Mouse (Mus musculus): ENCODE results near the gene Prkab2.

The Prkab2 gene

GRCm38 (mm10) chr3:97649469-97649868 is 8.5 kb upstream of the Prkab2 start:
- no peak for DNase-seq (ENCODE audit: low read depth, low spot score)

- no peak for DNase-seq (ENCODE audit: low read depth, low spot score)
Observed at GRCm38 (mm10) chr3:97651604-97652003, 6.4 kb upstream of the Prkab2 start.

GRCm38 (mm10) chr3:97653781-97654180 is 4.2 kb upstream of the Prkab2 start:
- DNase-seq (ENCODE audit: low read depth, low spot score) = no peak

DNA sequence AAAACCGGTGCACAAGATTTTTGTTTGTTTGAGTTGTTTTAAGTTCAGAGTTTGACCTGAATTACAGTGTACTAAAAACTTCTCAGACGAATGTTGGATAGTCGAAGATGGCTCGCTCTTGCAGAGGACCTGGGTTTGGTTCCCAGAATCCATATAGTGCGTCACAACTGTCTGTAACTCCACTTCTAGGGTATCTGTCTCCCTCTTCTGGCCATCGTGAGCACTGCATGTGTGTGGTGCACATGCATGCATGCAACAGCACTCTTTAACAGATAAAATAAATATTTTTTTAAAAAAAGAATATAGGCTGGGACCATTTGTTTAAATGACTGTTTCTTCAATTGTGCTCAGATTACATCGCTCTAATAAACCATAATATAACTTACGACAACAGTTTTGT is 3.1 kb upstream of the Prkab2 start:
- DNase-seq (ENCODE audit: low read depth, low spot score) = peak; percentile 81

- peak; percentile 44 for DNase-seq (ENCODE audit: low read depth, low spot score)
Observed at GRCm38 (mm10) chr3:97658426-97659193, 617 bp downstream of the Prkab2 start.

DNA sequence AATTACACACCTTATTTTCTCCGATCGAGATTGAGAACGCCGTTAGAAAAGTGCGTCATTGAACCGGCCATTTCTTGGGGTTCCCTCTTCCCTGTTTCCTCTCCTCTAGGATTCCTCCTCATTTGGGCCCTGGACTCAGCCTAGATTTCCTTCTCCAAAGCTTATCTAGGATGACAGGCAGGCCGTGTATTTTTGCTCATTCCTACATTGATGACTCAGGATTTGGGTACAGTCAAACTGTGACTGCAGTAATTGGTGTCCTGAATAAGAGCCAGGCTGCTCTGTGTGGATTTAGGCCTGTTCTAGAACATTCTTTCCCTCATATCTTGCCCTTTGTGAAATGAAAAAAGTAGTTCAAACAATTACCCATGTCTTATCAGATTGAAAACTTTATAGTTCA is 1.8 kb downstream of the Prkab2 start:
- no peak for DNase-seq (ENCODE audit: low read depth, low spot score)

- no peak for DNase-seq (ENCODE audit: low read depth, low spot score)
Observed at GRCm38 (mm10) chr3:97661206-97661605, 3.2 kb downstream of the Prkab2 start.

DNA sequence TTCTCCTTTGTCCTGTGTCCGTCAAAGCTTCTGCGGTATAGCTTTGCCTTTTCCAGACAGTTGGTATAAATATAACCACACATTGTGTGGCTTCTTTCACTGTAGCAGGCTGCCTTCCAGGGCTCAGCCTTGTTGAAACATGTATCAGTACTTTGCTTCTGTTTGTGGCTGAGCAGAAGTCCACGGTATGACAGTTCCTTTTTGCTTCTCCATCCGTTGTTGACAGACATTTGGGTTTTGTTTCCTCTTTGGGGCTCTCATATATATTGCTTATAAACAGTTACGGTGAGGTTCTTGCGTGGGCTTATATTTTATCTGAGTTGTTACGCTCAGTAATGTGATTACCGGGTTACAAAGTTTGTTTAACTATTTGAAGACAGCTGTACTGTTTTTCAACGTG is 7.5 kb downstream of the Prkab2 start:
- no peak for DNase-seq (ENCODE audit: low read depth, low spot score)

DNA sequence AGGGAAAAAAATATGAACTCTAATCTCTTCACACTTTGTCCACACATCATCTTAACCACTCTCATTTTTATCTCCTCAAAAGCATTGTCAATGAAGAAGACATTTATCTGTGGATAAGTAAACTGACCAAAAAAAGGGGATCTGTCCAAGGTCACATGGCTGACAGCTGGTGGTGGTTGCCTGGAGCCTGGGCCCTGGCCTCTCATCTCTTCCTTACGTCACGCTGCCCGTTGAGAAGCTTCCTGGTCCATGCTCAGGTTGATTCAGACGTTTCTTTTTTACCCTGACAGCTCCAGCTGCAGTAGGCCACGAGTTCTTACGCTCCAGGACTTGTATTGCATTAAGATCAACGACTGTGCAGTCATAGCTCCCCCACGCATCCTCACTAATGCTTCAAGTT is 8.2 kb downstream of the Prkab2 start:
- DNase-seq (ENCODE audit: low read depth, low spot score) = no peak

- DNase-seq (ENCODE audit: low read depth, low spot score) = no peak
Observed at GRCm38 (mm10) chr3:97667093-97667675, 9.2 kb downstream of the Prkab2 start.

DNA sequence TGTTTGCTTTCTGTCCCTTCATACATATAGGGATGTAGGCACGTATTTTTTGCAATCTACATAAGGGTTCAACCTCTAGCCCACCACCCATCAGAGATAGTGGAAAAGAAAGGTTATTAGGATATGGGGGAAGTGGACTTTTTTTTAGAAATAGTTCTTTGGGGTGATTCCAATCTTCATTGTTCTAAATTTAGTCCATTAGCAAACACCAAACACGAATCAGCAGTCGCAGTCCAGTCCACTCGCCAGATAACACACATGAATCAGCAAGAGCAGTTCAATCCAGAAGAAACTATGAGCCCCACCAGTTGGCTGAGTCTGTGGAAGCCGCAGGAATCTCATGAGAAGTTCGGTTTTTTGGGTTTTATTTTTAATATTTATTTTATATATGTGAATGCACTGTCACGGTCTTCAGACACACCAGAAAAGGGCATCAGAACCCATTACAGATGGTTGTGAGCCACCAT is 16.7 kb downstream of the Prkab2 start, which contains the start of gene Gm17651:
Gene Gm17651, minus strand, starts transcription at position 51 of the 467 bp plus-strand sequence.
- no peak for DNase-seq (ENCODE audit: low read depth, low spot score)

- no peak for DNase-seq (ENCODE audit: low read depth, low spot score)
Observed at GRCm38 (mm10) chr3:97676126-97676525, 18.1 kb downstream of the Prkab2 start.

GRCm38 (mm10) chr3:97678416-97678815 is 20.4 kb downstream of the Prkab2 start:
- no peak for DNase-seq (ENCODE audit: low read depth, low spot score)

DNA sequence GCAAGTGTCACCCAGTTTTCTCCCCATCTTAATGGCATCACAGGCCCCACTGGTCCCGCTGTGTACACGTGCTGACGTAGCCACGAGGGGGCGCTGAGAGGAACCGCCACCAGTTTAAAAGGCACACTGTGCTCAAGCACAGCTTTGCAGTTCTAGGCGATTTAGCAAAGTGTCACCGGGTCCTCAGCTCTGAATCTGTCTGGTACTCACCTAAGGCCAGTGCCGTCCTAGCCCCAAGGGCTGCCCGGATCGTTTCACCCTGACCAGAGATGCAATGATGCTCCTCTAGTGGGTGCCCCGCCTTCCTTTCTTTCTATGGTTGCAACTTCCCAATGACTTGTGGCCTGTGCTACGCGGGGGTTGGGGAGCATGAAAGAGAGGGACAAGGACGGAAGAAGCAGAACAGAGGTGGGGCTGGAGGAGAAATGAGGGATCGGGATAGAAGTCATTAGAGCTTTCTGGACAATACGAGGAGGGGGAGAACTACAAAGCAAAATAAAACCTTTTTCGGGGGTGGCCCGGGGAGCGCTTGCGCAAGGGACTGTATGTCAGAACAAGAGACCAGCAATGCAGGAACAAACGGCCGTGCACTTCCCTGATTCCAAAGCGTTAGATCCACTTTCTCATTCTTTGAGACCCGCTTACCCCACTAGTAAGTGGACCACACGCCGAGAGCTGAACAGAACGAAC is 22.8 kb downstream of the Prkab2 start:
- peak; percentile 80 for DNase-seq (ENCODE audit: low read depth, low spot score)

- DNase-seq (ENCODE audit: low read depth, low spot score) = peak; percentile 89
Observed at GRCm38 (mm10) chr3:97681321-97682158, 23.5 kb downstream of the Prkab2 start.

DNA sequence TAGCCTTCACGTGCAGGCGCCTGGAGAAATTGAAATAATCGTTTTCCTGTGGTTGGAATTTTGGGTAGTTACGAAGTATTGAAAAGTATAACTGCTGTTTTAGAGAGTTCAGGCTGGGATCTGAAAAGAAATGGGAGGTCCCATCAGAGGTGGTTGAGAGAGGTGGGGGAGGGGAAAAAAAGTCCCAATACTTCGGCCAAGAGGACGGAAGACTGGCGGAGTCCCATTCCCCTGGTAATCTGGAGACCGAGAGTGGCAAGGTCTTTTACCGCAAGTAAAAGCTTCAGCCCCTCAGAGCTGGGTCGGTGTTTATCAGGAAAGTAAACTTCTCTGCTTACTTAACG is 24.1 kb downstream of the Prkab2 start:
- peak; percentile 40 for DNase-seq (ENCODE audit: low read depth, low spot score)

DNA sequence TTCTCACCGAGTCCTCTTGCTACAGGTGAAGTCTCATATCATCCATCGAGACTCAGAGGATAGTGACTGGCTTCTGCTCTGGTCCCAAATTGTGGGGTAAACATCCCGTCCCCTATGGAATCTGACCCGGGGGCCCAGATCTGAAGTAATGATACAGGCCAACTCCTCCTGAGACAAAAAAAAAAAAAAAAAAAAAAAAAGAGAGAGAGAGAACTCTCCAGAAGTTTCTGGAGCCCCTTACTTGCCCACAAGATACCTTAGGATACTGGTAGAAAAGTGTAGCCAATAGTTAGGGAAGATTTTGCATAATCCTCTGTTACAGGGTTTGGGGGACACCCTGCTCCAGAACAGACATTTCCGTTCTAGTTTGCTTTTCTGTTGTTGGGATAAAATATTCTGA is 24.6 kb downstream of the Prkab2 start:
- DNase-seq (ENCODE audit: low read depth, low spot score) = no peak

GRCm38 (mm10) chr3:97683560-97684195 is 25.7 kb downstream of the Prkab2 start:
- DNase-seq (ENCODE audit: low read depth, low spot score) = peak; percentile 91

- no peak for DNase-seq (ENCODE audit: low read depth, low spot score)
Observed at GRCm38 (mm10) chr3:97686372-97687117, 28.6 kb downstream of the Prkab2 start.

- DNase-seq (ENCODE audit: low read depth, low spot score) = no peak
Observed at GRCm38 (mm10) chr3:97689289-97689688, 31.3 kb downstream of the Prkab2 start.

DNA sequence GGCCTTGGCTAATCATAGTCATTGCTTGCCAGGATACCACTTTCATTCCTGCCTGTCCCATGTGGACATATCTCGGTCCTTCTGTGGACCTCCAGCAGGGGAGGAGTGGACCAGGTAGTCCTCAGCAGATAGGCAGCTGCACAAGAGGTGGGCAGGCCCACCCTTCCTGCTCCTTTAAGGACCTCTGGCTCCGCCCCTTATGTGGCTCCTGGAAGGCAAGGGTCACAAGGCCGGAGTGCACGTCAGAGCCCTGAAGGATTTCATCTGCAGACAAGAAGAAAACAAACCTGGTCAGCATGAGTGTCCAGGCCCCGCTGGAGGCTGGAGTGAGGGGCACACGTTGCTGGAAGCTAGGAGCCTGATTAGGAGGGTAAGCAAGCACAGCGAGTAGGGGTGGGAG is 32.6 kb downstream of the Prkab2 start:
- DNase-seq (ENCODE audit: low read depth, low spot score) = no peak
